Mouse (Mus musculus) embryo, embryonic 11.5 days (tissue): Measurements from ENCODE around the gene Ryk.

ENCODE experiments used
- DNase-seq: peaks from one replicate; pipeline ENCODE4 v3.0.0-alpha.2; 2012; ENCODE audit warnings: low read depth, low spot score

The Ryk gene

DNA sequence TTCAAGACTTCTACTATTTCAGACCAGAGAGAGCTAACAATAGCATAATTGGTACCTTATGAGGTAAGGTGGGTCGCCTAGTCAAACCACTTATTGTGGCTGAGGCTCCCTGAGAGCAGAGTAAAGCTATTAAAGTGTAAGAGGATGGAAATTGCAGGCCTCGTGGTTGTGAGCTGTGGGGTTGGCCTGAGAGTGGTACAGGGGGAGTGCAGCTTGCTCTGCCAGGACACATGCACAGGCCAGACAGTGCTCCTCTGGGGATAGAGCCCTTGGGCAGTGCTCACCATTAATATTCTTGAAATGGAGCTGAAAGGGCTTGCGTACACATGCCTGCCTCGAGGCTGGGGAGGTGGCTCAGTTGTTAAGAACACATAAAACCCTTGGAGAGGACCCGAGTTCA, 23.6 kb downstream of the Ryk start:
- DNase-seq = no peak

DNA sequence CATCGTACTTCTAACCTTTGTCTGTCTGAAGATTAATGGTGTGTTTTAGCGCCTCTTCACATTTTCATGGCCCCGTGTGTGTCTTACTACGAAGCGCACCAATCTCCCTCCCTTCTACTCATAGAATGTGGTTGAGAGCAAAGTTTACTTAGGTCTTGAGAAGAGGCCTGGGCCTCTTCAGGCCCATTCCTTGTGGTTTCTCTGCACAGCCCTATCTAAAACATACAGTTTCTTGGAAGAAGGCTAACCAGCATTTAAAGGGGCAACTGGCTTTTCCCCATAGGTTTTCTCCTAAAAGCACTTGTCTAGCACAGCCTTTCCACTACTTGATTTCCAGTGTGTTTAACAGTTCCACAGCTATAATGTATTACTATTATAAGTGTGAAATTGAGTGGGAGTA, 24.7 kb downstream of the Ryk start:
- no peak for DNase-seq

DNA sequence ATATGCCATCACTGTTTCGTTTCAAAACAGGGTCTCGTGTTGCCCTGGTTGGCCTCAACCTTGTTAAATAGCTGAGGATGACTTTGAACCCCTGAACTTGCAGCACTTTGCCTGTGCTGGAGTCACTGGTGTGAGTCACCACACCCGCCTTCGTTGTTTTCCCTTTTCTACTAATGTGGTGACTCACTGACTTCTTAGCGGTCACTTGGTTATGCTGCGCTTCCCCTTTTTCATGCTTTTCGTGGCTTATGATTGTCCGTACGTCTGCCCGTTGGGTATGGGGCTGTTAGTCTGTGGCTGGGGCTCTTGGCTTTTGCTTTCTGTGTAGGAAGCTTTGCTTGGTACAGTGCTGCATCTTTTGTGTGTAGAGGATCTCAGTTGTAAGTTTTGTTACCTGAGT, 25.2 kb downstream of the Ryk start:
- no peak for DNase-seq

DNA sequence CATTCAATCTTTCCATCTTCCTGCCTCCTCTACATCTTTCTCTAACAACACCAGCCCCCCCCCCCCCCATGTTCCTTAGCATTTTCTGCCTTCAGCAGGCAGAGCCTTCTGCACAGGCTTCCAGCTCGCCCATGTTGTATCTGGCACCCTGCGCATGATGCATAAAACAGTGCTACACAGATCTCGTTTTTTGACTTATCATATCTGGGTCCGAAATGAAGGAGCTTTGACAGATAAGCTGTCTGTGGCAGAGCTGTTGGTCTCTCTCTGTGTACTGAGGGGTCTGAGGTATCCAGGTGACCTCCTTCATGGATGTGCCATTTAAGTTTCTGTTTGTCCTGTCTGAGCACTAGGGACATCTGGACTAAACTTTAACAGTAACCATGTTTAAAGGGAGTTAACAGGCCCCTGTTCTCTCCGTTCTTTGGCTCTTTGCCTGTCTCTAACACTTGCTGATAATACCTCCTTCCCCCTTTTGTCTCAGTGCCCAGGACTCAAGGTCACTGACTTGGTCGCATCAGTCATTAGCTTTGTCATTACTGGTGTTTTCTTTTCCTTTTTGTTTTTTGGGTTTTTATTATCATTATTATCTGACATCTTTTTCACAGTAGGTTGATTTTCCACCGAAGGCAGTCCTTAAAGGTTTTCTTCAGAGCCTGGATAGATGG, 26.2 kb downstream of the Ryk start:
- DNase-seq = no peak

DNA sequence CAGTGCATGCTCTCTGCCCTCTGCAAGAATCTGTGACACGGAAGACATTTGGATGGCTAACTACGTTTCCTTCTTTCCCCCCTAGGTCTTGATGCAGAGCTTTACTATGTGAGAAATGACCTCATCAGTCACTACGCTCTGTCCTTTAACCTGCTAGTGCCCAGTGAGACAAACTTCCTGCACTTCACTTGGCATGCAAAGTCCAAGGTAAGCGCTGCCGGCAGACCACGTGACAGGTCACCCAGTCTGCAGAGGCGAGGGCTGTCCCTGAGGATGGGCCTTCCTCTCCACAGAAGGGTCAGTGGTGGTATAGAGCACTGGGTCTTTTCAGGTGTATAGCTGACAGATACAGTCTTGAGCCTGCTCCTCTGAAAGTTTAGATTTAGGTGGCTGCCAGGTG, 27.1 kb downstream of the Ryk start:
- DNase-seq = no peak

DNA sequence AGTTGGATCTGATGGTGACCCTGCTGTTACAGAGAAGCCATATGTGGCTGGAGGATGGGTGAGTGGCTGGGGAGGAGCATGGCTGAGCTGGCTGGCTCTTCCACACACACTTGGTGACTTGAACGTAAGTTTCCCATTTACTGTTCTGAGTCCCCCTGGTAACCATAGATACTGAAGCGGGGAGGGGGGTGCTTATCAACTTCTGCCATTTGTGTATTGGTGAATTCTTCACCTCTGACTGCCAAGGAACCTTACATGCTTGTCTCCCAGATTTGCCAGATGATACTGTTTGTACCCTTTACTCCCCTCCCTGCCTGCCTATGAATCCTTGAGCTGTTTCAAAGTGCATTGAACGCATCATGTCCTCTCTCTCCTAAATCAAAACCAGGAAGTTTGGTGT, 27.5 kb downstream of the Ryk start:
- no peak for DNase-seq

DNA sequence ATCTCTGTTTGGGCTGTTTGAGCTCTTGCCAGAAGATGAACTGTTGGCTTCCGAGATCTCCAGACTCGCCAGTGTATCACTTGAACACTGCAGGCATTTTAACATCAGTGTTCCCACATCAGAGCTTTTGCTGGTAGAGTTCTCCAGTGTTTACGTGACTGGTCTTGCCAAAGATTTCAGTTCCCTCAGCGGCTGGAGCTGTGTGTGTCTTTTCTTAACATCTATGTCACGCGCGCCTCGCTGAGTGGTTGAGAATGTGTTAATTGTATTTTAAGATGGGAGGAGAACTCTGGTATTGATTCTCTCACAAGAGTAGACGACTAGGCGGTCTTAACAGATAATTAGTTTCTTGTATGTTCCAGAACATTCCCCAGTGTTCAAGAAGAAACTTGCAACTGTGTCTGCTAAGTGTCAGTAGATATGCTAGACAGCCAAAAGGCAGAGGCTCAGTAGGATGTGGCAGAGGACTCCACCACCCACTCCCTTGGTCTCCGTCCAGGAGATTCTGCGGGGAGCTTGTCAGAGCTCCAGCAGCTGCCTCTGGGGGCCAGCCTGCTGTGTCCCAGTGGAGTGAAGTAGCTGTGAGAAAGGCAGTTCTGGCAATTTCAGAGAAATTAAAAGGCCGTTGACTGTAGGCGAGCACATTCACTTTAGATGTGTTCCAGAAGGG, 29.3 kb downstream of the Ryk start:
- no peak for DNase-seq

DNA sequence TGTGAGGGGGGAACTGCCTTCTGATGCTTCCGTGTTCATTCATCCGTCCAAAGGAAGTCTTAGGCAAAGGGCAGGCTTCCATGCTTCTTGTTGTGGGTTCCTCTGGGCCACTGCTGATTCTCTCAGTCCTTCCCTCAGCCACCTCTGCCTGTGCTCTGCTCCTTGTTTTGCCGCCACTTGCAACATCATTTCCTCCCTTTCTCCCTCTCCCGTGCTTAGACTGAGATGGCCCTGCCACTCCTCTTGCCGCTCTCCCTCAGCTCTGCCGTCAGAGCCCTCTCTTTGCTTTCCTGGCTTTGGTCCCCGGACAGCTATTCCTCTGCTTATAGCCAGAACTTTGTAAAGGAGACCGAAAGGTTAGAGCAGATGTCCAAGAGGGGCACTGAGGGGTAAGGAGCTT, 30.2 kb downstream of the Ryk start:
- no peak for DNase-seq

DNA sequence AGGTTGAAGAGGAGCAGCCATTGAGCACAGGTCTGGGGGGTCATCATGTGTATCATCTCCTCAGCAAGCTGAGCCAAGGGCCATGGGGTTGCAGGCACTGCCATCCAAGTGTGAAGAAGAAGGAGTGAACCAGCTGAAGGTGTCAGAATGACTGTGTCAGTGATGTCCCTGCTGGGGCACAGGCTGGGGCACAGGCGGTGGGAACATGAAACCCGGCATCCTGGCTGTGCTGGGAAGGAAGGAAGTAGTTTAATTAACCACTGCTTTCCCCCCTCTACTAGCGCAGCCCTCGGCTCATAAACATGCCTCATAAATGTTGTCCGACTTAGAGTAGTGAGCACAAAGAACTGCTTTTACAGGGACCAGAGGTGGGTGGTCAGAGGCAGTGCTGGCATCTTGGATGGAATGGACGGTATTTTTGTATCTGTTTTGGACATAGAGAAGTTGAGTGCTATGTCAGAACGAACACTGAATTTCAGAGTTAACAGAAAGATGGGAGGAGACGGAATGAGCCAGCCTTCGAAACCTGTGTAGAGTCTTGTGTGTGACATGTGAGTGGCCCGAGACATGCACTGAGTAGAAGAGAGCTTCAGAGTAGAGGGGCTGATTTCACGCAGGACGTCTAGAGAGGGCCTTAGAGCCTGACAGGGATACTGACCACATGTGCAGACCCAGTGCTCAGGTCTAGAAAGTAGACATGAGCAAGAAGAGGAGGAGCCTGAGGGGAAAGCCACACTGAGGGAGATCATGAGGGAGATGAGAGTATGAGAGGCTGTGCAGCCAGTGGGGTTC, 31.4 kb downstream of the Ryk start:
- no peak for DNase-seq

DNA sequence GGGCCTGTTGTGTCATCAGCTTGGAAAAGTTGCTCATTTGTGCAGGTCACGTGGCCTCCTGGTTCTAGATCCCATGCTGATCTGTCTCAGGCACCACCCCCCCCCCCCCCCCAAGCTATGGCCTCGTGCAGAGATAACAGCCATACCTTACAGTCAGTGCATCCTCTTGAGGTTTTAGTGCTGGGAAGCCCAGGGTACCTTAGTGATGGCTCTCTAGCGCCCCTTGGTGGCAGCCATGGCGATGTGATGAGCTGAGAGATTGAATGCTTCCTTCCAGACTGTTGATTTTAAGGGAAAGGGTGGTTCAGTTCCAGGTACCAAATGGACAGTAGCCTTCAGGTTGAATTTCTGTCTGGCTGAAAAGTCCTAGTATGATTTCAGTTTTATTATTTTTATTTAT, 32.2 kb downstream of the Ryk start:
- peak; percentile 65 for DNase-seq

DNA sequence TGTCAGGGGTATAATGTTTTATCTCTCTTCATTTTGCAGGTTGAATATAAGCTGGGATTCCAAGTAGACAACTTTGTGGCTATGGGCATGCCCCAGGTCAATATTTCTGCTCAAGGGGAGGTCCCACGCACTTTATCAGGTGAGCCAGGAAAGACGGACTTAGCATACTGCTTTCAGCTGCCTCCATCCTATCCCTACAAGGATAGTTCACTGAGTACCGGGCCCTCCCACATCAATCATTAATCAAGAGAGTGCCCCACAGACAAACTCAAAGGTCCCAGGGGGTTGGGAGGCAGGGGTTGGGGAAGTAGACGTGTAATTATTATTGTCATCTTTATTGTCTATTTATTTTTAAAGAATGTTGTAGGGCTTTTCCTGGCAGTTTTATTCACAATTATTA, 32.8 kb downstream of the Ryk start:
- DNase-seq = no peak

DNA sequence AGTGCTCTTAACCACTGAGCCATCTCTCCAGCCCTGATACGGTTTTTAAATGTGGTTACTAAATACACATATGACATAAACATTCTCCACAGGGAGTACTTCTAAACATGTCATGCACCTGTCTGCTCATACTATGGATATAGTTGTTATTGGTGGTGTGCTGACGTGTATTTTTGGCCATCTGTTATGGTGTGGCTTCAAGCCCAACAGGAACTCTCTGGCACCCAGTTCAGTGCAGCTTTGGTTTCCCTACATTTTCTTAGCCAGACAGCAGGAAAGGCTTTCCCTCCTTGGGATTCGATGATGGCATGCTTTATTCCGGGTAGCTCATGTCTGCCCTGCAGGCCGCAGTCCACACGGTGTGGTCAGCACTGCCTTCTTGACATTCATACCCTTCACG, 33.7 kb downstream of the Ryk start:
- DNase-seq = no peak

DNA sequence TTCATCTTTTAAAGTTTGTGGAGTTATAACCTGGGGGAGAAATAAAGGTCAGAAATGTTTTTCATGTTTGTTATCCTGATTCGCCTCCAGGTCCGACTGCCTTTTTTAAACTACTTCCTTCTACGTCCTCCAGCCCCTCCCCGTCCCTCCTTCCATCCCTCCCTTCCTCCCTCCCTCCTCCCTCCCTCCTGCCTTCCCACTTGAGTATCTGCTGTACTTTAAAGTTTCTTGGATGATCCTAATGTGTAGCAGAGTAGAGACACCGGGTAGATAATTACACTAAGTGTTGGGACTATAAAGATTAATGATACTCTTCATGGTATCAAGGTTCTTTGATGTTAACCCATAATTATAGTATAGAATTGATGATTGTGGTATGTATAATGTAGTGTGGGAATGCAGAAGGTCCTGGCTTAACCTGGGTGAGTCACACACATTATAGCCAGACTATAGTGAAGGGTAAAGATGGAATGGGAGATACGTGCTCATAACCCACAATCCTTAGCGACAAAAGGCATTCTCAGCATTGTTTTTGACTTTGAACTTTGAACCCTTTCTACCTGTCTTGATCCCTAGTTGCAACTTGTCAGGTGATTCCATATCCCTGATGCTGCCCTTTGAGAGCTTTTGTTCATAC, 41.5 kb downstream of the Ryk start:
- DNase-seq = no peak

DNA sequence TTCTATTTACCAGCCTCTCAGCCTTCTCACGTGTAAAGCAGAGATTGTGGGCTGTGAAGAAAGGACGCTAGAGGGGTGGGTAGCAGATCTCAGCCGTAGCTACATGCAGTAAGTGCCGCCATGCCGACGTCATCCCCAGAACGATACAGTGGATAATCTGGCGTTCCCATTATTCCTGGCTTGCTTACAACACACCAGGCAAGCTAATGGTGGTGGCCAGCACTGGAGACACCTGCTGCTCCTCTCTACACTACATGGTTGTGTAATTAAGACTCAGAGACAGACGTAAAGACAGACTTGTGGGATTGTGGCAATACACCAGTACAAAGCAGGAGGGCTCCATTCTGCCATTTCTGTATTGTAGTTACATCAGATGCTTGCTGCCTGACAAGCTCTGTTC, 43.2 kb downstream of the Ryk start:
- DNase-seq = no peak

DNA sequence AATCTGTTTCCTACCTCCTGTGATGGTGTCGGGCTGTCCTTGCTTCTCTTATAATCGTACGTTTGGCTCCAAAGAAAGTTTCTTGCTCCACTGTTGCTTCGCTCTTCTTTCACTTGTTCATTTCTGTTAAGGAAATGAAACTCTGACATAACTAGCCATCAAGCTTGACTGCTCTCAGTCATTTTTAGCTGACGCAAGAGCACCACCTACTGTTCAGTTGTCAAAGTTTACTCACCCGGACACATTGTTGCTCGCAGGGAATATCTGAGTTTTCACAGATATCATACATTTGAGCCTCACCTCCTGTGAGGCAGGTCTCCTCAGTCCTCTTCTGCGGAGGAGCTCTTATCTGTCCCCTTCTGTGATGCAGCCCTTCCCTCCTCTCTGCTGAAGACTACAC, 44.8 kb downstream of the Ryk start:
- peak; percentile 30 for DNase-seq

DNA sequence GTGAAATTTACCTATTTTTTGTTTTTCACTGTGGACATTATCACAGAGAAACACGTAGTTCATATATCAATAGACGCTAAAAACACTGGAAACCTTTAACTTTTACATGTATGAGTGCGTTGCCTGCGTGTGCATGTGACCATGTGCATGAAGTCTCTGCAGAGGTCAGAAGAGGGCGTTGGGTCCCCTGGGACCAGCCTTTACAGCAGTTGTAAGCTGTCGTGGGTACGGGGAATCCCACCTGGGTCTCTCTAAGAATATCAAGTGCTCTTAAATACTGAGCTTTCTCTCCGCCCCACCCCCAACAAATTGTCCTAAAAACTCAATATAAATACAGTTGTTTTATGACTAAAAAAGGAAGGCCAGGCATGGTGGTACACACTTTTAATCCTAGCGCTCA, 50.0 kb downstream of the Ryk start:
- DNase-seq = no peak

DNA sequence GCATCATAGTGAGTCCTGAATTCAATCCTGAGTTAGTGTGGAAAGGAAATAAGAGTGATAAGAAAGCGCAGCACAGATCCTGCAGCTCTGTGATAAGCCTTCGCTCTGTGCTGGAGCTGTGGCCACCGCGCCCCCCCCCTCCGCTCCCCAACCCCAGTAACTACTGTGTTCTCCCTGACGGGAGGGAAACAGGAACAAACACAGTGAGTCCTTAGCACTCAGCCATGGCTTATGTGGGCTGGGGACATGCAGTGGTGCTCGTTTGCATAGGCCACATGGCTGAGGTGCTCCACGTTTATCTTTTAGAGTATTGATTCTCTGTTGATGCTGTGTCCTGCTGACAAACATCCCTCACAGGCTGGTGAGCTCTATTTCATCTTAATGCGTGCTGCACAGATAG, 55.4 kb downstream of the Ryk start:
- no peak for DNase-seq

DNA sequence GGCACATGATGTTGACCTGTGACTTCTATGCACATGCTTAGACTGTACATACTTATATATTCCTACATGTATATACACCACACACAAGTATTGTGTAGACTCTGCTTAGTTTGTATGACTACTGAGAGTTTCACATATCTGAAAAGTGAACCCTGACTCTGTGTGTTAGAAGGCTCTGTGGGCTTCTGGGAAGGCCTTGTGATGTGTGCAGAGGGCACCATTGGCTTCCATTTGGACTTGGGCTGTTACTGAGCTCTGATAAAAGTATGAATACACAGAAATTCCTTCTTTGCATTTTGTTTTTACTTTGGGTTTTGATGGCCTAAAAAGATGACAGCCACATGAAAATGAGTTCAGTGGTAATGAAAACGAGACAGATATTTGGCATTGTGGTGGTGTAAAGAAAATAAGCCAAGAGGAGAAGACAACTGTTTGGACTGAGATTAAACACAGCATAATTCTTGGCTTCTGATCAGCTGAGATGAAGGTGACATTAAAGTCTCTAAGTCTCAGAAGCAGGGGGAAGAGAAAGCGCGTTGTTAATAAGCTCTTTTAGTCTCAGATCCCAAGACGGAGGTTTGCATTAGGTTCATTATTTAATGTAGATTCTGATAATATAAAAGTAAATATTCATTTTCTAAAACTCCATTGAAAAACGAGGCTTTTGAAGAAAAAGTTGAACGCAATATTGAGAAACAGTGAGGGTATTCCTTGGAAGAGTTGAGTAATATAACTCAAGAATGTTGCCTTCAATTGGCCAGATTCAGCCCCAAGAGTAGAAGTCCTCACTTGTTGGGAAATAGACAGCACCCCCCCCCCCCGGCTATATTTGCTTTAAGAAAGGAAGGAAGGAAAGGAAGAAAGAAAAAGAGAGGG, 58.0 kb downstream of the Ryk start:
- no peak for DNase-seq

DNA sequence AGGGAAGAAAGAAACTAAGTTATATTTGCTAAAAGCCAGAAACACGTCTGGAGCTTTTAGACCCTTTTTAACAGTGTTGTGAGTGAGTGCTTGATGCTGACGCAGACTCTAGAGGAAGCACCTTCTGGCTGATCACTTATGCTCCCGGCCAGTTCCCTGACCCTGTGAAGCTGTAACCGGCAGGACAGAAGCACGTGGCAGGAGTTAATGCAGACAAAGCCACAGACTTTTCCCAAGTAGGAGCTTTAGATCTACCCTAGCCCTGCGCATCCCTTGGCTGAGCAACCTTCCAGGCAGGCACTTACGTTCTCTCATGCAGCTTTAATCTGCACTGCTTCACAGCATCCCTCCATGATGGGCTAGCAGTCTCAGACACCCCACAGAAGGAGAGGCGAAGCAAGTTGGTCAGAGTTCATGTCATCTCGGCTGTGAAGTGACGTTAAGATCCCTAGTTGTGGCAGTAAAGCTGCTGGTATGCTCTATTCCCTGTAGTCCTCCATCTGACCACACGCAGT, 58.7 kb downstream of the Ryk start:
- DNase-seq = no peak

DNA sequence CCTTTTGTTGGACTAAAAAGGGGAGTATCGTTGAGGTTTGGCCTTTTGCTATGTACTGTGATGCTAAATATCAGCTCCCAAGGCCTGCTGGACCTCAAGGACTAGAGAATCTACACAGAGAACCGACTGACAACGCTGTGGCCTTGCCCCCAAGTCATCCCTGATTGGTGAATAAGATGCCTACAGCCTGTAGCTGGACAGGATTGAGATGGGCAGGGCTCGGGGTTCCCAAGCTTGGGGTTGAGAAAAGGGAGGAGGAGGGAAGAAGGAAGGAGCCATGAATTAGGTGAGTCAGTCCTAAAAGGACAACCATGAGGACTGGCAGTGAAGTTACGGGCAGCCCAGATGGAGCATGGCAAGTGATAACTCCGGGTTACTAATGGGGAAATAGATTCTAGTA, 65.2 kb downstream of the Ryk start:
- DNase-seq = no peak

DNA sequence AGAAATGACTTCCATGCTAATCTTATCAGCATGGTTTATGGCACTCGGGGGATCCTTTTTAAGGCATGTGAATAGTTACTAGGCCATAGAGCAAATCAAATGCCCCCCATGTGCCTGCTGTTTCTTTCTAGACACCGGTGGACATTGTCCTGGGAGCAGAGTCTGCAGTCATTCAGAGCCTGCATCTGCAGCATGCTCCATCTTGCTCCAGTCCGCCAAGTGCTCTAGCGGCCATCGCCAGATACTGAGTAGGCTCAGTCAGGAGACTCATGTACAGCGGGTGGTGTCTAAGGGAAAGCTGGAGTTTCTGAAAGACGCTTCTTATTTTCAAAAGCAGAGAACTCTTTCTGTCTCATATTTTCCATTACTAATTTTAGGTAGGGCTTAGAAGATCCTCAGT, 67.6 kb downstream of the Ryk start:
- DNase-seq = no peak
